Mouse (Mus musculus) hindbrain, embryonic 11.5 days (tissue): ENCODE results near the gene Popdc3. TPM values are rescaled to one million over a fixed set of nuclear protein-coding genes. Genes with fewer than 3 reads are reported as not detected.

ENCODE experiments used
- ATAC-seq: fragments of 200-750 bp; cut with Nextera tagmentation; 2 replicates; pipeline ENCODE4 v1.8.0; 2017; ENCODE audit warnings: mild to moderate bottlenecking, moderate TSS enrichment, moderate library complexity; ENCODE audit not compliant: low FRiP score
- DNase-seq: peaks from one replicate; pipeline ENCODE4 v3.0.0-alpha.2; 2015; ENCODE audit warnings: low spot score
- H3K27ac ChIP-seq: fragments of 300-500 bp; sonication (generic); 2 replicates; pipeline ENCODE4 v1.5.1; 2014; ENCODE audit warnings: mild to moderate bottlenecking, low read depth, low read length
- H3K27me3 ChIP-seq: fragments of 300-500 bp; sonication (generic); 2 replicates; pipeline ENCODE4 v1.6.1; 2014; ENCODE audit warnings: mild to moderate bottlenecking, low read length, moderate library complexity, mixed read lengths; ENCODE audit not compliant: control insufficient read depth, insufficient read depth
- H3K36me3 ChIP-seq: fragments of 300-500 bp; sonication (generic); 2 replicates; pipeline ENCODE4 v1.6.1; 2014; ENCODE audit warnings: mild to moderate bottlenecking, low read length, moderate library complexity, mixed read lengths; ENCODE audit not compliant: control insufficient read depth, insufficient read depth
- H3K4me1 ChIP-seq: fragments of 300-500 bp; sonication (generic); replicated peaks from 2 replicates; pipeline ENCODE4 v1.6.1; 2014; ENCODE audit warnings: low read length, mixed read lengths; ENCODE audit not compliant: control insufficient read depth, insufficient read depth
- H3K4me2 ChIP-seq: fragments of 300-500 bp; sonication (generic); replicated peaks from 2 replicates; pipeline ENCODE4 v1.6.1; 2014; ENCODE audit warnings: mild to moderate bottlenecking, low read depth, low read length
- H3K4me3 ChIP-seq: fragments of 300-500 bp; sonication (generic); 2 replicates; pipeline ENCODE4 v1.5.1; 2014; ENCODE audit warnings: low read depth, low read length
- H3K9ac ChIP-seq: fragments of 300-500 bp; sonication (generic); 2 replicates; pipeline ENCODE4 v1.6.1; 2014; ENCODE audit warnings: low read depth, low read length
- H3K9me3 ChIP-seq: fragments of 300-500 bp; sonication (generic); 2 replicates; pipeline ENCODE4 v1.6.1; 2016; ENCODE audit warnings: low read length; ENCODE audit not compliant: control insufficient read depth
- WGBS: fragments of 180-500 bp; shearing (Covaris S2); extraction: QIAGEN DNeasy Blood & Tissue Kit; methylation state at CpG from one replicate; pipeline ENCODE4 v1.1.7; 2014; 5-methylcytosine and 5-hydroxymethylcytosine counted together
- polyA plus RNA-seq: library from polyadenylated mRNA; unstranded; fragments of >200 nt; fragmentation: Nextera tagmentation; extraction: Ambion mirVana; gene quantifications from 2 replicates; pipeline ENCODE4 v1.2.1, GENCODE M21; 2014

The Popdc3 gene
- polyA plus RNA-seq, 1 experiment from 2014 or later, result 0.32 TPM

- no peaks in the 10 kb centered on the region for H3K36me3 ChIP-seq
- ATAC-seq (no peak), DNase-seq (no peak)
- H3K4me2 ChIP-seq, result no peak overlapping the region
- no peak overlapping the region for H3K9ac ChIP-seq
- 91% methylated on average over 6 of the region's 6 CpGs for WGBS
- H3K27me3 ChIP-seq, result no peaks in the 10 kb centered on the region
- peaks cover 2% of the 10 kb centered on the region; the same call in 1 of the 2 replicates for H3K4me1 ChIP-seq
- no peak overlapping the region for H3K4me3 ChIP-seq
- no peaks in the 10 kb centered on the region for H3K9me3 ChIP-seq
- H3K27ac ChIP-seq, result no peak overlapping the region
Observed at GRCm38 (mm10) chr10:45144038-45144817, 33.7 kb upstream of the Popdc3 start.

- peaks cover 2% of the 10 kb centered on the region; the same call in 1 of the 2 replicates for H3K36me3 ChIP-seq
- ATAC-seq (peak; percentile 18; the same call in 1 of the 2 replicates), DNase-seq (peak; percentile 29)
- no peak overlapping the region for H3K4me2 ChIP-seq
- WGBS, result 22% methylated on average over 6 of the region's 6 CpGs
- peak overlapping the region; percentile 72 for H3K27ac ChIP-seq
- no peaks in the 10 kb centered on the region for H3K9me3 ChIP-seq
- no peak overlapping the region for H3K4me3 ChIP-seq
- H3K27me3 ChIP-seq, result no peaks in the 10 kb centered on the region
- H3K4me1 ChIP-seq, result peaks cover 2% of the 10 kb centered on the region; the same call in 1 of the 2 replicates
- peak overlapping the region; percentile 19; the same call in 1 of the 2 replicates for H3K9ac ChIP-seq
Observed at GRCm38 (mm10) chr10:45146821-45147220, 31.1 kb upstream of the Popdc3 start.

- peak; percentile 57; the same call in 1 of the 2 replicates for ATAC-seq
- H3K4me1 ChIP-seq, result peaks cover 2% of the 10 kb centered on the region; the same call in 1 of the 2 replicates
- no peak overlapping the region for H3K4me3 ChIP-seq
- DNase-seq, result peak; percentile 49
- H3K36me3 ChIP-seq, result peaks cover 9% of the 10 kb centered on the region; the same call in 1 of the 2 replicates
- no peak overlapping the region for H3K27ac ChIP-seq
- H3K4me2 ChIP-seq, result no peak overlapping the region
- no peak overlapping the region for H3K9ac ChIP-seq
- H3K9me3 ChIP-seq, result no peaks in the 10 kb centered on the region
- 49% methylated on average over 5 of the region's 5 CpGs for WGBS
- no peaks in the 10 kb centered on the region for H3K27me3 ChIP-seq
Observed at GRCm38 (mm10) chr10:45151137-45151536, 26.8 kb upstream of the Popdc3 start.

GRCm38 (mm10) chr10:45151771-45152692 is 25.9 kb upstream of the Popdc3 start:
- no peak for DNase-seq
- H3K9me3 ChIP-seq, result no peaks in the 10 kb centered on the region
- no peaks in the 10 kb centered on the region for H3K27me3 ChIP-seq
- no peak for ATAC-seq
- H3K4me3 ChIP-seq, result no peak overlapping the region
- no peak overlapping the region for H3K9ac ChIP-seq
- no peaks in the 10 kb centered on the region; the same call in 1 of the 2 replicates for H3K4me1 ChIP-seq
- H3K27ac ChIP-seq, result no peak overlapping the region
- no peak overlapping the region for H3K4me2 ChIP-seq
- 93% methylated on average over 12 of the region's 12 CpGs for WGBS
- peaks cover 9% of the 10 kb centered on the region; the same call in 1 of the 2 replicates for H3K36me3 ChIP-seq

- WGBS, result 95% methylated on average over 14 of the region's 14 CpGs
- Histone ChIP-seq H3K4me1 (no peaks in the 10 kb centered on the region; the same call in 1 of the 2 replicates), H3K4me2 (no peak overlapping the region), H3K36me3 (peaks cover 12% of the 10 kb centered on the region; the same call in 1 of the 2 replicates), H3K4me3 (no peak overlapping the region), H3K27ac (no peak overlapping the region), H3K27me3 (no peaks in the 10 kb centered on the region), H3K9ac (no peak overlapping the region), H3K9me3 (no peaks in the 10 kb centered on the region)
- DNase-seq (no peak), ATAC-seq (no peak)
Observed at GRCm38 (mm10) chr10:45154557-45155060, 23.3 kb upstream of the Popdc3 start.

GRCm38 (mm10) chr10:45165851-45166250 is 12.0 kb upstream of the Popdc3 start:
- H3K9me3 ChIP-seq, result no peaks in the 10 kb centered on the region
- 94% methylated on average over 8 of the region's 8 CpGs for WGBS
- 0 out of 2 replicates have a peak, but pooled peaks have one; percentile 25 for ATAC-seq

GRCm38 (mm10) chr10:45173927-45174326 is 4.0 kb upstream of the Popdc3 start:
- WGBS, result 90% methylated on average over 8 of the region's 8 CpGs
- no peak overlapping the region for H3K27ac ChIP-seq
- H3K36me3 ChIP-seq, result no peaks in the 10 kb centered on the region
- H3K27me3 ChIP-seq, result no peaks in the 10 kb centered on the region
- no peak overlapping the region for H3K4me3 ChIP-seq
- DNase-seq, result no peak
- H3K9me3 ChIP-seq, result no peaks in the 10 kb centered on the region
- H3K4me2 ChIP-seq, result no peak overlapping the region
- ATAC-seq, result no peak
- H3K4me1 ChIP-seq, result no peaks in the 10 kb centered on the region
- H3K9ac ChIP-seq, result no peak overlapping the region

More at GRCm38 (mm10) chr10:45165851-45166250, 12.0 kb upstream of the Popdc3 start:
- Histone ChIP-seq H3K27ac (no peak overlapping the region), H3K4me2 (no peak overlapping the region), H3K9ac (no peak overlapping the region), H3K4me1 (no peaks in the 10 kb centered on the region), H3K36me3 (no peaks in the 10 kb centered on the region), H3K27me3 (no peaks in the 10 kb centered on the region), H3K4me3 (no peak overlapping the region)
- DNase-seq, result no peak

GRCm38 (mm10) chr10:45174345-45174744 is 3.6 kb upstream of the Popdc3 start:
- Histone ChIP-seq H3K36me3 (no peaks in the 10 kb centered on the region), H3K9ac (no peak overlapping the region), H3K27me3 (no peaks in the 10 kb centered on the region), H3K4me3 (no peak overlapping the region), H3K9me3 (no peaks in the 10 kb centered on the region), H3K4me1 (no peaks in the 10 kb centered on the region), H3K4me2 (no peak overlapping the region), H3K27ac (no peak overlapping the region)
- no peak for DNase-seq
- 93% methylated on average over 3 of the region's 3 CpGs for WGBS
- ATAC-seq, result no peak
